Mouse (Mus musculus): ENCODE measurements at regions not wholly inside any gene's neighbourhood (a gene's known extent, or its start where the extent isn't known, plus 50 kb on each side); places are given as distances from the start of the nearest gene placed in this dataset.

DNA sequence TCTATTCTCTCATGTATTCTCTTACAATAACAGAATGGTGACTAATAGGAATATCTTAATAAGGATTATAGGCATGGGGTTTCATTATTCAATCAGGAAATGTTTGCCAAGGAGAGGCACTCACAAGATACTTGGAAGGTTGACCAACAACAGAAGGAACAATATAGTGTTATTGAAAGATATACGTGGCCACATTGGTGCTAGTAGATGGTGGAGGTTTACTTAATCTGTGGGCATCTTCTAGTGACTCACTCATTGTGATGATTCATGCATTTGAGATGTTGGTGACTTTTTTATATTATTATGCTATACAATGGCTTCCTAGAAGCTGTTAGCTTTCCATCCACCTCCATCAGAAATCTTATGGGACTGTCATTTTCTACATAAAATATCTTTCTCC is 246.1 kb downstream of the 4930474N05Rik start:
- WGBS, result 76% methylated on average over 1 of the region's 1 CpGs
- Histone ChIP-seq H3K36me3 (ENCODE audit: insufficient read depth) (no peaks in the 10 kb centered on the region), H3K4me1 (ENCODE audit: insufficient read depth) (no peaks in the 10 kb centered on the region), H3K4me2 (no peak overlapping the region), H3K9ac (no peak overlapping the region), H3K27ac (ENCODE audit: low read depth) (no peak overlapping the region), H3K9me3 (ENCODE audit: low read depth, low read length) (no peaks in the 10 kb centered on the region), H3K4me3 (ENCODE audit: low read depth, low read length) (no peak overlapping the region), H3K27me3 (ENCODE audit: insufficient read depth, low read length) (no peaks in the 10 kb centered on the region)
- no peak for ATAC-seq (ENCODE audit: insufficient read depth)
- no peak for TF ChIP-seq CTCF (IDR thresholded peaks at IDR 0.05; ENCODE audit: low read depth)
- DNase-seq, result no peak

Data from lung, embryonic 14.5 days (tissue).